Mouse (Mus musculus) hindbrain, embryonic 13.5 days (tissue): Measurements from ENCODE around the gene Als2cr12. TPM values are rescaled to one million over a fixed set of nuclear protein-coding genes. Genes with fewer than 3 reads are reported as not detected.
"Not testable (repeated sequence)": the region's sequence is repeated elsewhere in the genome, so short reads cannot be mapped to it uniquely, and the experiment has no call there.

ENCODE experiments used
- ATAC-seq: fragments of 200-750 bp; cut with Nextera tagmentation; 2 replicates; pipeline ENCODE4 v1.8.0; 2017; ENCODE audit warnings: moderate TSS enrichment; ENCODE audit not compliant: low FRiP score
- H3K27ac ChIP-seq: fragments of 300-500 bp; sonication (generic); 2 replicates; pipeline ENCODE4 v1.5.1; 2015; ENCODE audit warnings: inconsistent platforms, mild to moderate bottlenecking, moderate library complexity
- H3K27me3 ChIP-seq: fragments of 300-500 bp; sonication (generic); 2 replicates; pipeline ENCODE4 v1.6.1; 2015; ENCODE audit warnings: mild to moderate bottlenecking, inconsistent platforms
- H3K36me3 ChIP-seq: fragments of 300-500 bp; sonication (generic); 2 replicates; pipeline ENCODE4 v1.6.1; 2015; ENCODE audit warnings: mild to moderate bottlenecking, inconsistent platforms
- H3K4me1 ChIP-seq: fragments of 300-500 bp; sonication (generic); replicated peaks from 2 replicates; pipeline ENCODE4 v1.6.1; 2015; ENCODE audit warnings: inconsistent platforms
- H3K4me2 ChIP-seq: fragments of 300-500 bp; sonication (generic); 2 replicates; pipeline ENCODE4 v1.6.1; 2015; ENCODE audit warnings: inconsistent platforms, mild to moderate bottlenecking, moderate library complexity
- H3K4me3 ChIP-seq: fragments of 300-500 bp; sonication (generic); 2 replicates; pipeline ENCODE4 v1.5.1; 2015; ENCODE audit warnings: mild to moderate bottlenecking, inconsistent platforms
- H3K9ac ChIP-seq: fragments of 300-500 bp; sonication (generic); 2 replicates; pipeline ENCODE4 v1.6.1; 2015; ENCODE audit warnings: mild to moderate bottlenecking, inconsistent platforms
- H3K9me3 ChIP-seq: fragments of 300-500 bp; sonication (generic); 2 replicates; pipeline ENCODE4 v1.6.1; 2016; ENCODE audit warnings: inconsistent platforms
- WGBS: fragments of 180-500 bp; shearing (Covaris S2); methylation state at CpG from one replicate; pipeline ENCODE4 v1.1.7; 2015; 5-methylcytosine and 5-hydroxymethylcytosine counted together
- polyA plus RNA-seq: library from polyadenylated mRNA; unstranded; fragments of >200 nt; fragmentation: Nextera tagmentation; extraction: Ambion mirVana; gene quantifications from 2 replicates; pipeline ENCODE4 v1.2.1, GENCODE M21; 2015

Als2cr12 gene
- polyA plus RNA-seq, 1 experiment from 2014 or later = not detected

DNA sequence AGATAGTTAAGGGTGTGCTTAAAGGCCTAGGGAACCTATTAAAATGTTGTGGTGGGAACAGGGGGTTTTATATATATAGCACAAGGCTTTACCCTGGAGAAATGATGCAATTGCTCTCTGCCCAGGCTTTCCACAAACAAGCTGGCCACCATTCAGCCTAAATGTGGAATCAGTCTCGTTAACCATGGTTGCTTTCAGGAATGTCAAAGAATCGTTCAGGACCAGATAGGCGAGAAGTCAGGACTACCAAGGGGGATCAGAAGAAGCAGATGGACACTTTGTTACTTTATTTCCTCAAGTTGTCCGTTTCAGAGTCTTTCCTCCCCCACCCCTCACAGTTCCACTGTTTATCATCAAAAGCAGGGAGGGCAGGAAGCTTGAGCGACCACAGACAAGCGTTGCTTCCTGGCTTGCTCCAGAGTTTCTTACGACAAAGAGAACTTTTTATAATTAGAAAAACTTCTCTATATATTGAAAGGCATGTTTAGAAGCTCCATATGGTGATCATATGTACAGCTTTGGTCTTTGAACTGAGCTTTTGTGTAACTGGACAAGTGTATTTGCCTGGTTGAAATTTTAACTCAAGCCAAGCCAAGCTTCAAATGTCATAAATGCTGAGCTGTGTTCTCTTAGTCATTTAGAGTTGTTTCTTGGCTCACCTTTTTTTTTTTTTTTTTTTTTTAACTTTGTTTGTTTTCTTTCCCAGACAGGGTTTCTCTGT, 20.5 kb upstream of the Als2cr12 start:
- WGBS = 63% methylated on average over 7 of the region's 7 CpGs
- H3K9ac ChIP-seq = no peak overlapping the region
- no peak overlapping the region for H3K4me3 ChIP-seq
- H3K27me3 ChIP-seq = no peaks in the 10 kb centered on the region
- H3K27ac ChIP-seq = no peak overlapping the region
- ATAC-seq = no peak
- H3K4me2 ChIP-seq = no peak overlapping the region
- H3K9me3 ChIP-seq = no peaks in the 10 kb centered on the region
- peaks cover 6% of the 10 kb centered on the region; the same call in 1 of the 2 replicates for H3K4me1 ChIP-seq
- no peaks in the 10 kb centered on the region for H3K36me3 ChIP-seq

DNA sequence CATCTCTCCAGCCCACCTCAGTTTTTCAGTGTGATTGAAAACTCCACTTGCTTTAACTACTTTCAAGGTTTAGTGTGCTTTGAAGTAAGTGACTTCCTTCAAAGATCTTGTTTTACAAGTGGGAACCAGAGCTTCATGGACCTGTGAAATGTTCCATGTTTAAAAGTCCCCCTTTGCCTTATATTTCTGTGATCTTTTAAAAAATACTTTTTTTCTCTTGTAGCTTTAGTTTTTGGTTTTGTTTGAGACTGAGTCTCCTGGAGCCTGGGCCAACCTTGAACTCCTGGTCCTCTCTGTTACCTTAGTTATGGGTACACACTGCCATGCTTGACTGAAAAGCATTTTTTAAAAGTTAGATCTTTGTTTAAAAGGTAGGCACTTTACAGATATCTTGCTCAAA, 19.7 kb upstream of the Als2cr12 start:
- H3K9me3 ChIP-seq = no peaks in the 10 kb centered on the region
- H3K27me3 ChIP-seq = no peaks in the 10 kb centered on the region
- no peak for ATAC-seq
- no peak overlapping the region for H3K4me3 ChIP-seq
- no peaks in the 10 kb centered on the region for H3K36me3 ChIP-seq
- no peak overlapping the region for H3K9ac ChIP-seq
- H3K27ac ChIP-seq = no peak overlapping the region
- H3K4me1 ChIP-seq = peaks cover 6% of the 10 kb centered on the region; the same call in 1 of the 2 replicates
- no peak overlapping the region for H3K4me2 ChIP-seq

DNA sequence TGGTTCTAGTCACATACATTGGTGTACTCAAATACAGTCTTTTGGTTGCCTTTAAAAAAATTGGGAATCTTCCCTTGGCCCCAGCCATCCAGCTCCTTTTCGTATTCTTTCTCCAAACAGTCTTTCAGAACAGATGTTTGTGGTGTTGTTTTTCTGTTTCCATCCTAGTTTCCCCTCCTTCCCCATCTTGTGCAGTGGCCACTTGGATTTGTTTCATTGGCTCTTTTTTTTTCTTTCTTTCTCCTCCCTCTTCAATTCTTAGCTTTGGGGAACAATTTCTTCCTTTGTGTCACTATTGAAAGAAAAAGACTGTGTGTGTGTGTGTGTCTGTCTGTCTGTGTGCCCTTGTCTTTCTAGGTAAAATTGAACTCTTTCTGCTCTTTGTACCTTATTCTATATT, 18.6 kb upstream of the Als2cr12 start:
- no peak overlapping the region for H3K27ac ChIP-seq

DNA sequence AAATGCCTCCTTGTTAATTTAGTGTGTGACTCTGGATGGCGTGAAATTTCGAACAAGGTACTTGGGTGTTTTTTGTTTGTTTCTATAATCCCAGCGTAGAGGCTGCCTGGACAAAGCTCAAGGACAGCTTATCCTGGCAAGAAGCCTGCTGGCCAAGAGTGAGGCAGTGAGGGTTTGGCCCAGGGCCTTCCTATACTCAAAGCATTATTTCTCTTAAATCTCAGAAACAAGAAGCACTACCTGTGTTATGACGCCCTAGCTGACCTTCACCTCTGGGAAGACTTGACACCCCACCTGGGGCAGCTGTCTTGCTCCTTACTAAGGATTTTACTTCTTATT, 18.1 kb upstream of the Als2cr12 start:
- Histone ChIP-seq H3K27me3 (no peaks in the 10 kb centered on the region), H3K4me2 (peak overlapping the region; percentile 73), H3K4me3 (peak overlapping the region; percentile 63), H3K9ac (peak overlapping the region; percentile 74; the same call in 1 of the 2 replicates), H3K27ac (peak overlapping the region; percentile 82; the same call in 1 of the 2 replicates), H3K36me3 (no peaks in the 10 kb centered on the region), H3K9me3 (no peaks in the 10 kb centered on the region), H3K4me1 (peaks cover 6% of the 10 kb centered on the region; the same call in 1 of the 2 replicates)
- ATAC-seq = no peak
- 51% methylated on average over 4 of the region's 4 CpGs for WGBS

More for the DNA sequence above, 18.6 kb upstream of the Als2cr12 start:
- 60% methylated on average over 1 of the region's 1 CpGs for WGBS
- Histone ChIP-seq H3K36me3 (no peaks in the 10 kb centered on the region), H3K27me3 (no peaks in the 10 kb centered on the region), H3K4me2 (peak overlapping the region; percentile 73), H3K4me3 (peak overlapping the region; percentile 63), H3K9me3 (no peaks in the 10 kb centered on the region), H3K9ac (no peak overlapping the region; the same call in 1 of the 2 replicates), H3K4me1 (peaks cover 6% of the 10 kb centered on the region; the same call in 1 of the 2 replicates)
- ATAC-seq = no peak

DNA sequence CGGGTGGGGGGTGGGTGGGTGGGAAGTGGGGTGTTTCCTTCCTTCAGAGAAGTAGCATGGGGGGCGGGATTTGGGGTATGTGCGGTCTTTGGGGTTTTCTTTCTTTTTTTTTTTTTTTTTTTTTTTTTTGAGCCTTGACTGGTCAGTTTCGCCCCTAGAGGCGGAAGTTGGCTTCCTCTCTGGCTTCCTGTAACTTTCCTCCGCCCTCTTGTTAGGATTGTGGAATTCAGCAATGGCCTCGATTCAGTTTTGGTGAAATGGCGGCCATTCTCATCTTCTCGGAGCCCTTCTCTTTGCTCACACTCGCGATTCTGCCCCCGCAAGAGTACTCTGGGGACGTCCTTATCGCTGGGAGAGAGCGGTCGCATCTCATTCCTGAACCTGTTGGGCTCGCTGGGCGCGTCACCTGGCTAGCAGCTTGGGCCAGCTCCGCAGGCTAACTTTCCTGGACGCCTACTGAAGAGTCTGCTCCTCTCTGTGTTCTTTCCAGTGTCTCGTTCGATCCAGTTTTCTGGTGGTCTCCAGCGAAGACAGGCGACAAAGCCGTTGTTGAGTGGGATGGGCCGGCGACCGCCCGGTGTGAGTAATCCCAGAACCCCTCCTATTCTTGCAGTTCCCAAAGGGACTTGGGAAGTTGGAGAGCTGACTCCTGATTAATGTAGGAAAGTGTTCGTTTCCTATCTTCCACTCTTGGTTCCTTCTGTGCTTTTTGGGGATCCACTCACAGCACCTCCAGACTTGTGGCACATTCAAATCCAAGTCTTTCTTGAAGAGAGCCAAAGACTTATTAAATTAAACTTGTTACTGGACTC, 17.5 kb upstream of the Als2cr12 start:
- Histone ChIP-seq H3K27ac (peak overlapping the region; percentile 82), H3K9ac (peak overlapping the region; percentile 74), H3K27me3 (no peaks in the 10 kb centered on the region), H3K9me3 (no peaks in the 10 kb centered on the region), H3K4me3 (peak overlapping the region; percentile 63), H3K4me1 (peaks cover 6% of the 10 kb centered on the region; the same call in 1 of the 2 replicates), H3K36me3 (no peaks in the 10 kb centered on the region), H3K4me2 (peak overlapping the region; percentile 73)
- ATAC-seq = peak; percentile 31; the same call in 1 of the 2 replicates
- WGBS = 6% methylated on average over 30 of the region's 31 CpGs

DNA sequence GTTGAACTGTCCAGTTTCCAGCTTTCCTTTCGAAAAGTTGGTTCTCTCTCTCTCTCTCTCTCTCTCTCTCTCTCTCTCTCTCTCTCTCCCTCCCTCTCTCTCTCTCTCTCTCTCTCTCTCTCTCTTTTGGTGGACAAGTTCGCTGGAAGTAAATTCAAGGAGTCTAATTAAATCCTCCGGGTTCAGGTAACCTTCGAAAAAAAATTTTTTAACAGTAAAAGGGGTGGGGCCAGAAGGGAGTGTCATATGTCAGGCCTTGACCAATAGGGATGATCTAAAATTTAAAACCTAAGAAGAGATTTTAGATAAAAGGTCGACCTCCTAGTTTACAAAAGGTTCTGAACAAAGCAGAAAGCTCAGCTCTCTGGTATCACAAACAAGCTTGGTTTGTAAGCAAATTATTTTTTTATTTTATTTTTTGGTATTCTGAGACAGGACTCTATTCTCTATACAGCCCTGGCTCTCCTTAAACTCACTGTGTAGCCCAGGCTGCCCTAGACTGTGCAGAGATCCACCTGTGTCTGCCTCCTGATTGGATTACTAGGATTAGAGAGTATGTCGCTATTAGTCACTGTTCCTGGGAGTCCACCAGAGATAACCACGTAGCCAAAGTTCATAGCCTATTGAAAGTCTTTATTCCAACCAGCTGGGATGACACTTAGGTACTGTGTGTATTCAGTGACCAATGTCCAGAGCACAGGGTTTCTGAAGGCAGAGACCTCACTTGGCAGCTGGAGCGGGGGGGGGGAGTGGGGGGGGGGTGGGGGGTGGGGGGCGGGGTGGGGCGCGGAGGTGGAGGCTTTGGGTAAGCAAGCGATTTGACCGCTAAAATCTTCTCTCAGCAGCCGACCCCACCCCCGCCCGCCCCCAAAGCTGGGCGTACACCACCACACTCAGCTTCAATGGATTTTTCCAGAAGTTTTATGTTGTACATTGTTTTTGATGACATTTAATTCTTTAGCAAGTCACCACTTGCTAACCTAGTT, 16.6 kb upstream of the Als2cr12 start:
- Histone ChIP-seq H3K27ac (peak overlapping the region; percentile 89), H3K27me3 (no peaks in the 10 kb centered on the region), H3K36me3 (no peaks in the 10 kb centered on the region), H3K4me1 (peaks cover 6% of the 10 kb centered on the region; the same call in 1 of the 2 replicates), H3K9me3 (no peaks in the 10 kb centered on the region), H3K9ac (peak overlapping the region; percentile 82; the same call in 1 of the 2 replicates), H3K4me2 (peak overlapping the region; percentile 73), H3K4me3 (peak overlapping the region; percentile 63)
- 3% methylated on average over 17 of the region's 17 CpGs for WGBS
- peak; percentile 80 for ATAC-seq

DNA sequence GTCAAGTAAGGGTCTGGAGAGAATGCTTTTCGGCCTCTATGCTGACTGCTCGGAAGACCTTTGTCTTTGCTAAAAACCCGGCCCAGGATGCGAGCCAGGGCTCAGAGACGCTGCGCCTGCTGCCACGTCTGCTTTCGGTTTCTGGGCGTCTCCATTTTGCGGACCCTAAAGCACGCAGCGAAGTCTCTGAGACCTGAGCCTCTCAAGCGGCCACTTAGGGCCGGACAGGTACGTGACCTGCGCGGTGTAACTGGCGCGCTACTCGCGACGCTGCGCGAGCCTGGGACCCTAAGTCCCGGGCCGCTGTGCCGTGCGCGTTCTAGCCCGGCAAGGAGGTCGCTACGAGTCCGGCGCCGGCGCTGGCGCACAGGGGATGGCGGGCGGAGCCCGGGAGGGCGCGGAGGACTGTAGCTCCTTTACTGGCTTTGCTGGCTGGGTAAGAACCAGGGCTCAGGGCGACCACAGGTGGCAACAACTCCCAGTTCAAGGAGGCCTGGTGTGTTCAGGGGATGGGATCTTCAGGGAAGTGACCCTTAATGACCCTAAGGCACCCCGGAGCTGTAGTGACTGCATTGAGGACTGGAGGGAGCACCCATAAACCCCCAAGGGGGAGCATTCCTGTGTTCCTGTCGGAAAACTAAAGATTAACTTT, 15.7 kb upstream of the Als2cr12 start, which contains the start of gene Cflar:
Gene Cflar (plus strand): TSS at position 144 of the 652 bp plus-strand sequence.
- Histone ChIP-seq H3K9ac (peak within 1 kb of the TSS; percentile 82), H3K4me3 (peak within 1 kb of the TSS; percentile 63), H3K4me2 (peak within 1 kb of the TSS; percentile 73), H3K27ac (peak within 1 kb of the TSS; percentile 89), H3K4me1 (peaks cover 6% of the 10 kb centered on the region; the same call in 1 of the 2 replicates), H3K36me3 (no peaks in the 10 kb centered on the region), H3K27me3 (no peaks in the 10 kb centered on the region), H3K9me3 (no peaks in the 10 kb centered on the region)
- peak; percentile 82 for ATAC-seq
- whole genome bisulfite sequencing = under 1% methylated on average over 43 of the region's 45 CpGs

DNA sequence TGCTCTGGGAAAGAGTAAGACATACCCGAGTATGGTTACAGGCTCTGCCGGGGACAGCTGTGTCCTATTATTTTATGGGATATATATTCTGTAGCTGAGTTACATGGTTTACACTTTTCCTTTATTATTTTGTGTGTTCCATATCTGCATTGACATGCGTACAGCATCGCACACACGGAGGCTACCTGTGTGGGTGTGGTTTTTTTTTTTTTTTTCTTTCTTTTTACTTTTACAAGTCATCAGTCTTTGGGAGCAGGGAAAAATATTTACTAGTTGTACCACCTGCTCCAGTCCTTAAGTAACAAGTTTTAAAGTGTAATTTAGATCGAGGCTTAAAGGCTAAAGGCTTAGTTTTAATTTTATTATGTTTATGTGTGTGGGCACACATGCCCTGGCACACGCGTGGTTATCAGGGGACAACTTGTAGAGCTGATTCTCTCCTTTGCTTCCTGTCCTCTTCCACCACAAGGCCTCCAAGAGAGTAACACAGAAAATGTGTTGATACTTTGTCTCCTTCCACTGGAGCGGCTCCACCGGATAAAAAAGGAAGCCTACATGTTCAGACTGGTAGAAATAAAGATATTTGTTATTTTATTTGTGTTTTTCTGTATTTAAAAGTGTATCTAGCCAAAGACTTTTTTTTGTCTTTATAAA, 15.0 kb upstream of the Als2cr12 start:
- ATAC-seq = 0 out of 2 replicates have a peak, but pooled peaks have one; percentile 18
- H3K9me3 ChIP-seq = no peaks in the 10 kb centered on the region
- peak overlapping the region; percentile 73 for H3K4me2 ChIP-seq
- peak overlapping the region; percentile 82 for H3K9ac ChIP-seq
- H3K27me3 ChIP-seq = no peaks in the 10 kb centered on the region
- peak overlapping the region; percentile 63 for H3K4me3 ChIP-seq
- 49% methylated on average over 10 of the region's 10 CpGs for WGBS
- H3K4me1 ChIP-seq = peaks cover 6% of the 10 kb centered on the region; the same call in 1 of the 2 replicates
- peak overlapping the region; percentile 89 for H3K27ac ChIP-seq
- H3K36me3 ChIP-seq = no peaks in the 10 kb centered on the region

DNA sequence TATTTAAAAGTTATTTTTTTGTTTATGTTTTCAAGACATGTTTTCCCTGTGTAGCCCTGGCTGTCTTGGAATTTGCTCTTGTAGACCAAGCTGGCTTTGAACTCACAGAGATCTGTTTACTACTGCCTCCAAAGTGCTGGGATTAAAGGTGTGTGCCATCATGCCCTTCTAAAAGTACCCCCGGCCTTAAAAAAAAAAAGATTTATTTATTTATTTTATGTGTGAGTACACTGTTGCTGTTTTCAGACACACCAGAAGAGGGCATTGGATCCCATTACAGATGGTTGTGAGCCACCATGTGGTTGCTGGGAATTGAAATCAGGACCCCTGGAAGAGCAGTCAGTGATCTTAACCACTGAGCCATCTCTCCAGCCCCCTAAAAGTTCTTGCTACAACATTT, 14.3 kb upstream of the Als2cr12 start:
- H3K27me3 ChIP-seq, H3K9ac ChIP-seq, ATAC-seq, H3K9me3 ChIP-seq, H3K4me3 ChIP-seq, H3K36me3 ChIP-seq, H3K4me2 ChIP-seq, H3K4me1 ChIP-seq, H3K27ac ChIP-seq: not testable (repeated sequence)
- whole genome bisulfite sequencing = 90% methylated on average over 1 of the region's 1 CpGs

DNA sequence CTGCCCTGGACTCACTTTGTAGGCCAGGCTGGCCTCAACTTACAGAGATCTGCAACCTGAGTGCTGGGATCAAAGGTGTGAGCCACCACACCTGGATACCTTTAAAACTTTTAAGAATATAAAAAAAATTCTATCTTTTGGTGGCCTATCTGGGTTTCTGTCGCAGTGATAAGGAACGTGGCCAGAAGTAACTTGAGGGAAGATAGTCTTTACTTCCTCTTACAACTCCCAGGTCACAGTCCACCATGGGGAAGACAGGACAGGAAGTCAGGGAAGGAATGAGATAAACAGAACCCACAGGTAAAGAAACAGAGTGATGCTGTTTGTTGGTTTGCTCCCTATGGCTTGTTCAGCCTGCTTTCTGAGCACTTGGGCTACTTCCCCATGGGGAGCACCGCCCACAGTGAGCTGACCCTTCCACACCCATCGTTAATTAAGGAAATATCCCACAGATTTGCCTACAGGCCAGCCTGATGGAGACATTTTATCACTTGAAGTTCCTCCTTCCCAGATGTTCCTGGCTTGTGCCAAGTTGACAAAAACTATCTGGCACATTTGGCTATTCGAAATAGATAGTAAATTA, 4.9 kb upstream of the Als2cr12 start:
- not testable (repeated sequence) for H3K9ac ChIP-seq, H3K4me2 ChIP-seq, ATAC-seq, H3K36me3 ChIP-seq, H3K27me3 ChIP-seq, H3K4me1 ChIP-seq, H3K4me3 ChIP-seq, H3K27ac ChIP-seq, H3K9me3 ChIP-seq
- 82% methylated on average over 5 of the region's 5 CpGs for WGBS
